Mouse (Mus musculus): ENCODE measurements around the gene Npcd. TPM values are rescaled to one million over a fixed set of nuclear protein-coding genes. Genes with fewer than 3 reads are reported as not detected.

Npcd gene
- polyA plus RNA-seq, 1 experiment from 2014 or later, result 0.64 TPM

GRCm38 (mm10) chr15:79810997-79811396, 23.0 kb downstream of the Npcd start:
- H3K4me2 ChIP-seq, result no peak overlapping the region
- H3K27me3 ChIP-seq (ENCODE audit: control insufficient read depth, insufficient read depth, low read length), result peaks cover 34% of the 10 kb centered on the region
- no peak overlapping the region for H3K9ac ChIP-seq (ENCODE audit: low read depth, low read length)
- ATAC-seq (replicated peaks; ENCODE audit: insufficient number of reproducible peaks, low FRiP score, low TSS enrichment), result no peak
- H3K4me3 ChIP-seq (ENCODE audit: low read depth, low read length), result no peak overlapping the region
- H3K9me3 ChIP-seq (replicated peaks; ENCODE audit: control insufficient read depth, low read length), result no peaks in the 10 kb centered on the region
- H3K27ac ChIP-seq (ENCODE audit: low read depth, low read length), result no peak overlapping the region
- 65% methylated on average over 4 of the region's 4 CpGs for WGBS (ENCODE audit: insufficient replicate concordance)
- no peaks in the 10 kb centered on the region for H3K4me1 ChIP-seq (ENCODE audit: control insufficient read depth, insufficient read depth, low read length)
- H3K36me3 ChIP-seq (ENCODE audit: control insufficient read depth, insufficient read depth, low read length), result no peaks in the 10 kb centered on the region

DNA sequence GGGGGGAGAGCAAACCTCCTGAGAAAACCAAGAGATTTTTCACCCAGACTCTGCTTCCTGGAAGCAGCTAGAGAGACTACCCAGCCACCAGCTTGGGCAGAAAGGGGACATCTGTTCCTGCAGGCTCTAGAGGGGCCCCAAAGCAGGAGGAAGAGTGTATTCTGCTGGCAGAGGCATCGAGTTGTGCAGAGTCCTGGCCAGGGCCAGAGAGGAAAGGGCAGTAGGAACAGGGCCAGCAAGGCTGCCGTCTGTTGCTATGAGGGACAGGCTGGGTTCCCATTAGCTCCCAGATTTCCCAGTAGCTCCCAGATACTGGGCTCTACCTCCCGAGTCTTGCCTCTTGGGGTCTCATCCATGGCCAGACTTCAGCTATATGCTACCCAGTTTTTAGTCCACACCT, 24.0 kb downstream of the Npcd start:
- Histone ChIP-seq H3K27ac (ENCODE audit: low read depth, low read length) (no peak overlapping the region), H3K9ac (ENCODE audit: low read depth, low read length) (no peak overlapping the region), H3K27me3 (ENCODE audit: control insufficient read depth, insufficient read depth, low read length) (peaks cover 40% of the 10 kb centered on the region), H3K36me3 (ENCODE audit: control insufficient read depth, insufficient read depth, low read length) (no peaks in the 10 kb centered on the region), H3K9me3 (replicated peaks; ENCODE audit: control insufficient read depth, low read length) (no peaks in the 10 kb centered on the region), H3K4me3 (ENCODE audit: low read depth, low read length) (no peak overlapping the region), H3K4me2 (no peak overlapping the region), H3K4me1 (ENCODE audit: control insufficient read depth, insufficient read depth, low read length) (no peaks in the 10 kb centered on the region)
- WGBS (ENCODE audit: insufficient replicate concordance), result 54% methylated on average over 3 of the region's 3 CpGs
- ATAC-seq (replicated peaks; ENCODE audit: insufficient number of reproducible peaks, low FRiP score, low TSS enrichment), result no peak

DNA sequence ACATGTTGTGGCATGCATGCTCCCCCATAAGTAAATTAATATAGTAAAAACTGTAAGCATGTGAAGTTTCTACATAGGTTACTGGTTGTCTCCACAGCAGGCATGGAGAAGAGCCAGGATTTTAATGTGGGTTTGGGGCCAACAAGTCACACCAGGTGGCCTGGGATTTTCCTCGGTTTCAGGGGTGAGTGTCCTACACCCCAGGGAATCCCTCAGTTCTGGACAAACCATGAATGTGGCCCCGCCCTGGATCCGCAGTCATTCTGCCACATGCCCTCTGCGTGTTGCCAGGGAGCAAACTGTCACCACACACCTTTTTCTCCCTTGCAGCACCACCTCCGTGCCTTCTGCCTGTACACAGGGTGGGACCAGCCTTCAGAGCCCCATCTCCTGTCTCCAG, 25.4 kb downstream of the Npcd start:
- H3K27ac ChIP-seq (ENCODE audit: low read depth, low read length), result no peak overlapping the region
- 45% methylated on average over 5 of the region's 5 CpGs for WGBS (ENCODE audit: insufficient replicate concordance)

GRCm38 (mm10) chr15:79808114-79808513, 25.9 kb downstream of the Npcd start:
- Histone ChIP-seq H3K27me3 (ENCODE audit: control insufficient read depth, insufficient read depth, low read length) (peaks cover 60% of the 10 kb centered on the region), H3K9me3 (replicated peaks; ENCODE audit: control insufficient read depth, low read length) (no peaks in the 10 kb centered on the region), H3K27ac (ENCODE audit: low read depth, low read length) (no peak overlapping the region), H3K4me2 (no peak overlapping the region), H3K4me1 (ENCODE audit: control insufficient read depth, insufficient read depth, low read length) (peaks cover 8% of the 10 kb centered on the region; the same call in 1 of the 2 replicates), H3K36me3 (ENCODE audit: control insufficient read depth, insufficient read depth, low read length) (no peaks in the 10 kb centered on the region), H3K9ac (ENCODE audit: low read depth, low read length) (no peak overlapping the region), H3K4me3 (ENCODE audit: low read depth, low read length) (no peak overlapping the region)
- WGBS (ENCODE audit: insufficient replicate concordance), result 31% methylated on average over 5 of the region's 5 CpGs
- no peak for ATAC-seq (replicated peaks; ENCODE audit: insufficient number of reproducible peaks, low FRiP score, low TSS enrichment)

More for the DNA sequence above, 25.4 kb downstream of the Npcd start:
- Histone ChIP-seq H3K4me1 (ENCODE audit: control insufficient read depth, insufficient read depth, low read length) (peaks cover 4% of the 10 kb centered on the region; the same call in 1 of the 2 replicates), H3K27me3 (ENCODE audit: control insufficient read depth, insufficient read depth, low read length) (peaks cover 54% of the 10 kb centered on the region), H3K9ac (ENCODE audit: low read depth, low read length) (no peak overlapping the region), H3K9me3 (replicated peaks; ENCODE audit: control insufficient read depth, low read length) (no peaks in the 10 kb centered on the region), H3K4me2 (no peak overlapping the region), H3K36me3 (ENCODE audit: control insufficient read depth, insufficient read depth, low read length) (no peaks in the 10 kb centered on the region), H3K4me3 (ENCODE audit: low read depth, low read length) (no peak overlapping the region)
- ATAC-seq (replicated peaks; ENCODE audit: insufficient number of reproducible peaks, low FRiP score, low TSS enrichment), result no peak

DNA sequence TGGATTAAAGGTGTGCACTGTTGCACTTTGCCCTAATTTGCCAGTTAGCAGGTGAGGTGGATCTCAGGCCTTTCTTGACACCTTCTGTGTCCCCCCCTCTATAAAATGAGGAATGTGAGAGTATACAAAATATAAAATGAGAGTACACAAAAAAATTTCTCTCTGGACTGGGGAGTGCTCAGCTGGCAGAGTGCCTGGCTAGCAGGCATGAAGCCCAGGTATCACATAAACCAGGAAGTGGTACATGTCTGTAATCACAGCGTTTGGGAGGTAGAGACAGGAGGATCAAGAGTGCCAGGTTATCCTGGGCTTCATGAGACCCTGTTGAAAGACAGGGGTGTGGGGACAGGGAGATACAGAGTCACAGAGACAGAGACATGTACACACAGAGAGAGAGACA, 27.0 kb downstream of the Npcd start:
- Histone ChIP-seq H3K4me2 (no peak overlapping the region), H3K4me1 (ENCODE audit: control insufficient read depth, insufficient read depth, low read length) (peaks cover 8% of the 10 kb centered on the region; the same call in 1 of the 2 replicates), H3K4me3 (ENCODE audit: low read depth, low read length) (no peak overlapping the region), H3K9ac (ENCODE audit: low read depth, low read length) (no peak overlapping the region), H3K9me3 (replicated peaks; ENCODE audit: control insufficient read depth, low read length) (no peaks in the 10 kb centered on the region), H3K27me3 (ENCODE audit: control insufficient read depth, insufficient read depth, low read length) (peaks cover 67% of the 10 kb centered on the region), H3K36me3 (ENCODE audit: control insufficient read depth, insufficient read depth, low read length) (no peaks in the 10 kb centered on the region), H3K27ac (ENCODE audit: low read depth, low read length) (no peak overlapping the region)
- ATAC-seq (replicated peaks; ENCODE audit: insufficient number of reproducible peaks, low FRiP score, low TSS enrichment), result no peak
- 46% methylated on average over 1 of the region's 1 CpGs for whole genome bisulfite sequencing (ENCODE audit: insufficient replicate concordance)

GRCm38 (mm10) chr15:79805246-79805645, 28.8 kb downstream of the Npcd start:
- no peak overlapping the region; the same call in 1 of the 2 replicates for H3K4me3 ChIP-seq (ENCODE audit: low read depth, low read length)
- WGBS (ENCODE audit: insufficient replicate concordance), result 24% methylated on average over 8 of the region's 8 CpGs
- peaks cover 8% of the 10 kb centered on the region; the same call in 1 of the 2 replicates for H3K4me1 ChIP-seq (ENCODE audit: control insufficient read depth, insufficient read depth, low read length)
- no peak for ATAC-seq (replicated peaks; ENCODE audit: insufficient number of reproducible peaks, low FRiP score, low TSS enrichment)
- peak overlapping the region; percentile 90 for H3K4me2 ChIP-seq
- no peaks in the 10 kb centered on the region for H3K36me3 ChIP-seq (ENCODE audit: control insufficient read depth, insufficient read depth, low read length)
- no peak overlapping the region for H3K27ac ChIP-seq (ENCODE audit: low read depth, low read length)
- H3K9me3 ChIP-seq (replicated peaks; ENCODE audit: control insufficient read depth, low read length), result no peaks in the 10 kb centered on the region
- peaks cover 79% of the 10 kb centered on the region for H3K27me3 ChIP-seq (ENCODE audit: control insufficient read depth, insufficient read depth, low read length)
- H3K9ac ChIP-seq (ENCODE audit: low read depth, low read length), result no peak overlapping the region

DNA sequence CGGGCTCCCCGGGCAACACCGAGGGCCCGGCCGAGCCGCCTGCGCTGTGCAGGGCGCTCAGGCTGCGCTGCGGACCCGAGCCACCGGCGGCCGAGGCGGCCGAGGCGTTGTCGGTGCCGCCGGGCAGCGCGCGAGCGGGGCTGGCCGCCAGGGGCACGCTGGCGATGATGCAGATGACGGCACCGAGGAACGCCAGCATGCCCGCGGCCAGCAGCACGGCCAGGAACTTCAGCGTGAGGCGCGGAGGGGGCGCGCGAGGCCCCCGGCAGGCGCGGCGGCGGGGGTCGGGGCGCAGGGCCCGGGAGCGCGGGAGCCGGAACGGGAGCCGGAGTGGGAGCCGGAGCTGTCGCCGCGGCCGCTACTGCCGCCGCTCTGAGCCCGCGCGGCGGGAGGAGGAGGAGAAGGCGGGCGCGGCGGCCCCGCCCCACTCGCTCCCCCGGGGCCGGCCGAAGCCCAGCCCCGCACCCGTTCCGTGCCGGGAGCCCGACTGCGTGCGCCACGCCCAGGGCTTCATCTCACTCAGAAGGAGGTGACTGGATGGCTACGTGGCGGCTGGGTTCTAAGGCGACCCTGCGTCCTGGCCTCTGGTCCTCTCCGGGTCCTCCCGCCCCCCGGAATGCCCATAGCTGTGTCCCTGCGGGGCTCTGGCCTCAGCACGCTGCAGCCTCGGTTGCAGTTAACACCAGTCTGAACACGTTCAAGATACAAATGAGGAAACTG, 29.5 kb downstream of the Npcd start, which contains the start of gene Nptxr:
Gene Nptxr (minus strand): TSS at position 415 of the 720 bp plus-strand sequence.
- Histone ChIP-seq H3K9me3 (replicated peaks; ENCODE audit: control insufficient read depth, low read length) (no peaks in the 10 kb centered on the region), H3K4me1 (ENCODE audit: control insufficient read depth, insufficient read depth, low read length) (peaks cover 8% of the 10 kb centered on the region; the same call in 1 of the 2 replicates), H3K4me3 (ENCODE audit: low read depth, low read length) (peak within 1 kb of the TSS; percentile 59), H3K27ac (ENCODE audit: low read depth, low read length) (no peak within 1 kb of the TSS), H3K36me3 (ENCODE audit: control insufficient read depth, insufficient read depth, low read length) (no peaks in the 10 kb centered on the region), H3K9ac (ENCODE audit: low read depth, low read length) (peak within 1 kb of the TSS; percentile 54), H3K27me3 (ENCODE audit: control insufficient read depth, insufficient read depth, low read length) (peaks cover 85% of the 10 kb centered on the region), H3K4me2 (peak within 1 kb of the TSS; percentile 90)
- WGBS (ENCODE audit: insufficient replicate concordance), result under 1% methylated on average over 85 of the region's 91 CpGs
- peak; percentile 53 for ATAC-seq (replicated peaks; ENCODE audit: insufficient number of reproducible peaks, low FRiP score, low TSS enrichment)

- Histone ChIP-seq H3K9me3 (replicated peaks; ENCODE audit: control insufficient read depth, low read length) (no peaks in the 10 kb centered on the region), H3K4me2 (peak overlapping the region; percentile 90), H3K9ac (ENCODE audit: low read depth, low read length) (peak overlapping the region; percentile 54), H3K27ac (ENCODE audit: low read depth, low read length) (no peak overlapping the region), H3K4me1 (ENCODE audit: control insufficient read depth, insufficient read depth, low read length) (peaks cover 8% of the 10 kb centered on the region; the same call in 1 of the 2 replicates), H3K36me3 (ENCODE audit: control insufficient read depth, insufficient read depth, low read length) (no peaks in the 10 kb centered on the region), H3K27me3 (ENCODE audit: control insufficient read depth, insufficient read depth, low read length) (peaks cover 80% of the 10 kb centered on the region), H3K4me3 (ENCODE audit: low read depth, low read length) (peak overlapping the region; percentile 59)
- WGBS (ENCODE audit: insufficient replicate concordance), result 6% methylated on average over 68 of the region's 81 CpGs
- peak; percentile 32; the same call in 1 of the 2 replicates for ATAC-seq (replicated peaks; ENCODE audit: insufficient number of reproducible peaks, low FRiP score, low TSS enrichment)
Measured at GRCm38 (mm10) chr15:79803533-79804351, 30.3 kb downstream of the Npcd start.
